Mouse (Mus musculus): ENCODE results near the gene Smoc1. TPM values are rescaled to one million over a fixed set of nuclear protein-coding genes. Genes with fewer than 3 reads are reported as not detected.

The Smoc1 gene
- polyA plus RNA-seq, 1 experiment = 5.0 TPM

- no peak for TF ChIP-seq POLR2A (IDR thresholded peaks at IDR 0.05; ENCODE audit: borderline replicate concordance, extremely low read depth, low read depth, low read length)
- no peak for TF ChIP-seq CTCF (IDR thresholded peaks at IDR 0.05; ENCODE audit: insufficient read depth, low read length)
- WGBS = 78% methylated on average over 12 of the region's 12 CpGs
- no peak for DNase-seq
- Histone ChIP-seq H3K4me3 (replicated peaks; ENCODE audit: extremely low read depth, low read depth, low read length) (no peak overlapping the region), H3K4me1 (ENCODE audit: control insufficient read depth, insufficient read depth, low read length) (no peaks in the 10 kb centered on the region)
Measured at GRCm38 (mm10) chr12:81105721-81106633, 79.4 kb downstream of the Smoc1 start.

GRCm38 (mm10) chr12:81107278-81108100 is 80.9 kb downstream of the Smoc1 start:
- Histone ChIP-seq H3K4me3 (replicated peaks; ENCODE audit: extremely low read depth, low read depth, low read length) (no peak overlapping the region), H3K4me1 (ENCODE audit: control insufficient read depth, insufficient read depth, low read length) (no peaks in the 10 kb centered on the region)
- WGBS = 63% methylated on average over 14 of the region's 14 CpGs
- no peak for DNase-seq
- TF ChIP-seq POLR2A (IDR thresholded peaks at IDR 0.05; ENCODE audit: borderline replicate concordance, extremely low read depth, low read depth, low read length) = no peak
- TF ChIP-seq CTCF (IDR thresholded peaks at IDR 0.05; ENCODE audit: insufficient read depth, low read length) = no peak

GRCm38 (mm10) chr12:81108600-81109011 is 82.0 kb downstream of the Smoc1 start:
- no peak for TF ChIP-seq POLR2A (IDR thresholded peaks at IDR 0.05; ENCODE audit: borderline replicate concordance, extremely low read depth, low read depth, low read length)
- TF ChIP-seq CTCF (IDR thresholded peaks at IDR 0.05; ENCODE audit: insufficient read depth, low read length) = no peak
- peak; percentile 16 for DNase-seq

GRCm38 (mm10) chr12:81110006-81110405 is 83.4 kb downstream of the Smoc1 start:
- no peak for DNase-seq
- H3K4me3 ChIP-seq (replicated peaks; ENCODE audit: extremely low read depth, low read depth, low read length) = no peak overlapping the region
- no peaks in the 10 kb centered on the region for H3K4me1 ChIP-seq (ENCODE audit: control insufficient read depth, insufficient read depth, low read length)
- WGBS = 79% methylated on average over 3 of the region's 3 CpGs
- TF ChIP-seq POLR2A (IDR thresholded peaks at IDR 0.05; ENCODE audit: borderline replicate concordance, extremely low read depth, low read depth, low read length) (no peak), CTCF (IDR thresholded peaks at IDR 0.05; ENCODE audit: insufficient read depth, low read length) (no peak)

More at GRCm38 (mm10) chr12:81108600-81109011, 82.0 kb downstream of the Smoc1 start:
- H3K4me1 ChIP-seq (ENCODE audit: control insufficient read depth, insufficient read depth, low read length) = no peaks in the 10 kb centered on the region
- 29% methylated on average over 7 of the region's 7 CpGs for WGBS
- H3K4me3 ChIP-seq (replicated peaks; ENCODE audit: extremely low read depth, low read depth, low read length) = no peak overlapping the region

- TF ChIP-seq POLR2A (IDR thresholded peaks at IDR 0.05; ENCODE audit: borderline replicate concordance, extremely low read depth, low read depth, low read length) = no peak
- no peak for TF ChIP-seq CTCF (IDR thresholded peaks at IDR 0.05; ENCODE audit: insufficient read depth, low read length)
- 79% methylated on average over 4 of the region's 4 CpGs for WGBS
- Histone ChIP-seq H3K4me3 (replicated peaks; ENCODE audit: extremely low read depth, low read depth, low read length) (no peak overlapping the region), H3K4me1 (ENCODE audit: control insufficient read depth, insufficient read depth, low read length) (no peaks in the 10 kb centered on the region)
- DNase-seq = no peak
Measured at GRCm38 (mm10) chr12:81112321-81112720, 85.7 kb downstream of the Smoc1 start.

GRCm38 (mm10) chr12:81120301-81120700 is 93.7 kb downstream of the Smoc1 start:
- DNase-seq = no peak
- H3K4me1 ChIP-seq (ENCODE audit: control insufficient read depth, insufficient read depth, low read length) = no peaks in the 10 kb centered on the region
- H3K4me3 ChIP-seq (replicated peaks; ENCODE audit: extremely low read depth, low read depth, low read length) = no peak overlapping the region
- TF ChIP-seq CTCF (IDR thresholded peaks at IDR 0.05; ENCODE audit: insufficient read depth, low read length) (no peak), POLR2A (IDR thresholded peaks at IDR 0.05; ENCODE audit: borderline replicate concordance, extremely low read depth, low read depth, low read length) (no peak)

- no peak for DNase-seq
- H3K4me3 ChIP-seq (replicated peaks; ENCODE audit: extremely low read depth, low read depth, low read length) = no peak overlapping the region
- H3K4me1 ChIP-seq (ENCODE audit: control insufficient read depth, insufficient read depth, low read length) = no peaks in the 10 kb centered on the region
- TF ChIP-seq POLR2A (IDR thresholded peaks at IDR 0.05; ENCODE audit: borderline replicate concordance, extremely low read depth, low read depth, low read length) = no peak
- no peak for TF ChIP-seq CTCF (IDR thresholded peaks at IDR 0.05; ENCODE audit: insufficient read depth, low read length)
Measured at GRCm38 (mm10) chr12:81123793-81124192, 97.2 kb downstream of the Smoc1 start.

GRCm38 (mm10) chr12:81126842-81127241 is 100.2 kb downstream of the Smoc1 start:
- WGBS = 63% methylated on average over 3 of the region's 3 CpGs
- DNase-seq = no peak
- no peak for TF ChIP-seq POLR2A (IDR thresholded peaks at IDR 0.05; ENCODE audit: borderline replicate concordance, extremely low read depth, low read depth, low read length)
- Histone ChIP-seq H3K4me3 (replicated peaks; ENCODE audit: extremely low read depth, low read depth, low read length) (no peak overlapping the region), H3K4me1 (ENCODE audit: control insufficient read depth, insufficient read depth, low read length) (no peaks in the 10 kb centered on the region)

GRCm38 (mm10) chr12:81128693-81129092 is 102.1 kb downstream of the Smoc1 start:
- 86% methylated on average over 5 of the region's 5 CpGs for WGBS
- Histone ChIP-seq H3K4me1 (ENCODE audit: control insufficient read depth, insufficient read depth, low read length) (no peaks in the 10 kb centered on the region), H3K4me3 (replicated peaks; ENCODE audit: extremely low read depth, low read depth, low read length) (no peak overlapping the region)
- no peak for DNase-seq
- no peak for TF ChIP-seq CTCF (IDR thresholded peaks at IDR 0.05; ENCODE audit: insufficient read depth, low read length)
- no peak for TF ChIP-seq POLR2A (IDR thresholded peaks at IDR 0.05; ENCODE audit: borderline replicate concordance, extremely low read depth, low read depth, low read length)
